Mouse (Mus musculus) small intestine, adult 2 months (tissue): ENCODE data around the gene Rab19.

Source experiments
- CTCF ChIP-seq: fragments of 200-500 bp; IDR thresholded peaks from 2 replicates; pipeline ENCODE4 v1.5.1; 2012; ENCODE audit warnings: low read depth, mild to moderate bottlenecking, control low read depth, inconsistent platforms, low read length, moderate library complexity, mixed read lengths; ENCODE audit not compliant: insufficient replicate concordance, insufficient read length; ENCODE audit errors: extremely low read depth
- POLR2A ChIP-seq: fragments of 200-500 bp; IDR thresholded peaks from 2 replicates; pipeline ENCODE4 v1.6.1; 2012; ENCODE audit warnings: low read depth, mild to moderate bottlenecking, control low read depth, inconsistent platforms, low read length, moderate library complexity

DNA sequence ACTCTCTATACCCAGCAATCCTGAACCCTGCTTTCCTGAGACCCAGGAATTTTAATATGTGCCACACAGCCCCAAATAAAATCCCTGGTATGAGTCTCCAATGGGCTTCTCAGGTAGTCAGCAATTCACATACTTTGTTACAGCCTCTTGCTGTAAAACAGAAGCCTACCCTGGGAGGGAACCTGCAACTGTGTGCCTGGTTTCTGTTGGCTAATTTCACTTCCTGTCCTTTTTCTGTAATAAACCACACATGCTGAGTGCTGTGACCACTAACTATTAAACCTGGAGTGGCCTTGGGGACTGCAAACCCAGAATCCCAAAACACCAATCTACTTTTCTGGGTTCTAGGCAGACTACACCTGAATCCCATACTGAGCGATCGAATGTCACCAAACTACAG is 18.3 kb upstream of the Rab19 start:
- TF ChIP-seq POLR2A (no peak), CTCF (no peak)
